Mouse (Mus musculus) hindbrain, embryonic 12.5 days (tissue): Measurements from ENCODE around the gene Src. TPM values are rescaled to one million over a fixed set of nuclear protein-coding genes. Genes with fewer than 3 reads are reported as not detected.
"Not testable (repeated sequence)": the region's sequence is repeated elsewhere in the genome, so short reads cannot be mapped to it uniquely, and the experiment has no call there.

Experiments used
- ATAC-seq: fragments of 200-750 bp; cut with Nextera tagmentation; 2 replicates; pipeline ENCODE4 v1.8.0; 2017; ENCODE audit warnings: moderate TSS enrichment; ENCODE audit not compliant: low FRiP score
- H3K27ac ChIP-seq: fragments of 300-500 bp; sonication (generic); 2 replicates; pipeline ENCODE4 v1.5.1; 2016; ENCODE audit warnings: mild to moderate bottlenecking
- H3K27me3 ChIP-seq: fragments of 300-500 bp; sonication (generic); 2 replicates; pipeline ENCODE4 v1.6.1; 2016; ENCODE audit warnings: mild to moderate bottlenecking
- H3K36me3 ChIP-seq: fragments of 300-500 bp; sonication (generic); 2 replicates; pipeline ENCODE4 v1.6.1; 2016; ENCODE audit warnings: mild to moderate bottlenecking
- H3K4me1 ChIP-seq: fragments of 300-500 bp; sonication (generic); 2 replicates; pipeline ENCODE4 v1.6.1; 2016
- H3K4me2 ChIP-seq: fragments of 300-500 bp; sonication (generic); replicated peaks from 2 replicates; pipeline ENCODE4 v1.6.1; 2016; ENCODE audit warnings: mild to moderate bottlenecking
- H3K4me3 ChIP-seq: fragments of 300-500 bp; sonication (generic); 2 replicates; pipeline ENCODE4 v1.5.1; 2016; ENCODE audit warnings: mild to moderate bottlenecking
- H3K9ac ChIP-seq: fragments of 300-500 bp; sonication (generic); 2 replicates; pipeline ENCODE4 v1.6.1; 2016; ENCODE audit warnings: mild to moderate bottlenecking, moderate library complexity
- H3K9me3 ChIP-seq: fragments of 300-500 bp; sonication (generic); replicated peaks from 2 replicates; pipeline ENCODE4 v1.6.1; 2016; ENCODE audit warnings: mild to moderate bottlenecking
- WGBS: fragments of 180-500 bp; shearing (Covaris S2); methylation state at CpG from one replicate; pipeline ENCODE4 v1.1.7; 2016; 5-methylcytosine and 5-hydroxymethylcytosine counted together
- polyA plus RNA-seq: library from polyadenylated mRNA; unstranded; fragments of >200 nt; fragmentation: Nextera tagmentation; extraction: Ambion mirVana; gene quantifications from 2 replicates; pipeline ENCODE4 v1.2.1, GENCODE M21; 2016

Src gene
- polyA plus RNA-seq, 1 experiment from 2014 or later = 35.1 TPM

DNA sequence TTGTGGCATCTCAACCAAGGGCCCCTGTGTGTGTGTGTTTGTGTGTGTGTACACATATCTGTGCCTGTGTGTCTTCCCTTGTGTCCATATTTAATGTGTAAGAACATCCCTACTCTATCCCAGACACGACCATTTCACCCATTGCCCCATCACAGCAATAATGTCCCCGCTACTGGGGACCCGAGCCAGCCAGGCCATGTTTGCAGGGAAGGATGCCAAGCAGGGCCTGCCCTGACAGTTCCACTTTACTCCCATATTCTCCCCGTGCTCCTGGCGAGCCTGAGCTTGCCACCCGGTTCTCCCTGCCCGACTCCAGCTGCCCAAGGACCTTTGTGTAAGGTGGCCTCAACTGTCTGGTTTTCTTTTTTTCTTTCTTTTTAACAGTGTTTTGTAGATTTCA lies 53.0 kb downstream of the Src start:
- Histone ChIP-seq H3K4me1 (peaks cover 71% of the 10 kb centered on the region), H3K9ac (peak overlapping the region; percentile 3; the same call in 1 of the 2 replicates), H3K27me3 (no peaks in the 10 kb centered on the region), H3K4me2 (no peak overlapping the region), H3K36me3 (peaks cover 38% of the 10 kb centered on the region), H3K9me3 (no peaks in the 10 kb centered on the region), H3K4me3 (no peak overlapping the region), H3K27ac (0 out of 2 replicates have a peak overlapping the region, but pooled peaks have one; percentile 26)
- no peak for ATAC-seq
- 79% methylated on average over 7 of the region's 7 CpGs for WGBS

DNA sequence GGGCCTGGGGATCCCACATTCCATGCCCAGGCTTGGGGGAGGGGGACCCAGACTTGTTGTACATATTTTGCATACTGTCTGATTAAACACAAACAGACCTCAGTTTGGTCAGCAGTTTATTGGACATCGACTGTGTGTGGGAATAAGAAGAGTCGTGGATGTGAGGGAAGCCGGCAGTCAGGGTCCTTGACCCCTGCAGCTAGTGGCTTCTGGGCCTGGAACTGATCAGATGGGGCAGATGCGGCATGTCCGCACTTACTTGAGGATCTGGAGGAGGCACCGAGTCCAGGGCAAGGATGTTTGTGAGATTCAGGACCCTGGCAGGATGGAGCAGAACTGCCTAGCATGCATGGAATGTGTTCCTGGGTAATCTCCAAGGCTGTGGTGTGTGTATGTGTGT lies 53.5 kb downstream of the Src start:
- Histone ChIP-seq H3K4me2 (no peak overlapping the region), H3K4me1 (peaks cover 71% of the 10 kb centered on the region), H3K27me3 (no peaks in the 10 kb centered on the region), H3K36me3 (peaks cover 37% of the 10 kb centered on the region), H3K4me3 (no peak overlapping the region), H3K9ac (peak overlapping the region; percentile 3; the same call in 1 of the 2 replicates), H3K9me3 (no peaks in the 10 kb centered on the region), H3K27ac (0 out of 2 replicates have a peak overlapping the region, but pooled peaks have one; percentile 26)
- no peak for ATAC-seq
- WGBS = 53% methylated on average over 6 of the region's 6 CpGs

DNA sequence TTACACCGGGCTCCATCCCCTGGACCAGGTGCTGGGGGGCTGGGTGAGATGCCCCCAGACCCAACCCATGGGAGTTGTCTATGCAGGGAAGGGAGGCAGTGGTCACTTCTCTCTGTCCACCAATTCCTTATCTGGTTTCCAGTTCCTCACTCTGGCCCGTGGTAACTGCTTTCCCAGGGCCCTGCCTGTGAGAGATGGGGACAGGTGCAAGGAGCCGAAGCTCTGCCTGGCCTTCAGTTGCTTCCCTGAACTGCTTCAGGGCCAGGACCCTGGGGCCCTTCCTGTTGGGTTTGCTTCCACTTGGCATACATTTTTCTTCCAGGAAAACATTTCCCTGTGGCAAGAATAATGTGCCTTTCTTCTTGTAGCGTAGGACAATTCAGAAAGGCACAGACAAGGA lies 54.2 kb downstream of the Src start:
- H3K36me3 ChIP-seq = peaks cover 33% of the 10 kb centered on the region
- no peak overlapping the region for H3K4me2 ChIP-seq
- H3K4me3 ChIP-seq = no peak overlapping the region
- ATAC-seq = no peak
- H3K9me3 ChIP-seq = no peaks in the 10 kb centered on the region
- 54% methylated on average over 4 of the region's 4 CpGs for WGBS
- peak overlapping the region; percentile 99 for H3K27ac ChIP-seq
- peak overlapping the region; percentile 59; the same call in 1 of the 2 replicates for H3K9ac ChIP-seq
- peaks cover 71% of the 10 kb centered on the region for H3K4me1 ChIP-seq
- no peaks in the 10 kb centered on the region for H3K27me3 ChIP-seq

DNA sequence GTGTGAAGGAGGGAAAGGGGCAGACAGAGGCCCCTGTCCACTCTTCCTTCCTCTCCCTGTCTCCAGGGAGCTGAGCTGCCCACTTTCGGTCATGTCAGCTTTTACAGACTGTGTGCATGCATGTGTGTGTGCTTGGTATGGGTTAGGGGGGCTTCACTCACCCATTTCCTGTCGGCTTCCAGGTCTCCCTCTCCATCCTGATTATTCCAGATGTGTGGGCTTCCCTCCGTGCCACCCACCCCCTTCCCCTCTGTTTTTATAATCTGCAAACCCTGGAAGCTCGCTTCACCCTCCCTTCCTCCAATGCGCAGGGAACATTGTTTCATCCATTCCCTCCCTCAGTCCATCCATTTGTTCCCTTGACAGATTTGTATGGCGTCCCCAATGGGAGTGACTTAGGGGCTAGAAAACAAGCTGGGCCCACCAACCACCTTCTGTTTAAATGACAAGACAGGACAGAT lies 56.1 kb downstream of the Src start:
- Histone ChIP-seq H3K27ac (peak overlapping the region; percentile 99), H3K4me2 (peak overlapping the region; percentile 13; the same call in 1 of the 2 replicates), H3K27me3 (no peaks in the 10 kb centered on the region), H3K4me3 (no peak overlapping the region), H3K4me1 (peaks cover 86% of the 10 kb centered on the region), H3K9ac (peak overlapping the region; percentile 59), H3K36me3 (peaks cover 15% of the 10 kb centered on the region), H3K9me3 (no peaks in the 10 kb centered on the region)
- WGBS = 3% methylated on average over 6 of the region's 6 CpGs
- ATAC-seq = no peak

DNA sequence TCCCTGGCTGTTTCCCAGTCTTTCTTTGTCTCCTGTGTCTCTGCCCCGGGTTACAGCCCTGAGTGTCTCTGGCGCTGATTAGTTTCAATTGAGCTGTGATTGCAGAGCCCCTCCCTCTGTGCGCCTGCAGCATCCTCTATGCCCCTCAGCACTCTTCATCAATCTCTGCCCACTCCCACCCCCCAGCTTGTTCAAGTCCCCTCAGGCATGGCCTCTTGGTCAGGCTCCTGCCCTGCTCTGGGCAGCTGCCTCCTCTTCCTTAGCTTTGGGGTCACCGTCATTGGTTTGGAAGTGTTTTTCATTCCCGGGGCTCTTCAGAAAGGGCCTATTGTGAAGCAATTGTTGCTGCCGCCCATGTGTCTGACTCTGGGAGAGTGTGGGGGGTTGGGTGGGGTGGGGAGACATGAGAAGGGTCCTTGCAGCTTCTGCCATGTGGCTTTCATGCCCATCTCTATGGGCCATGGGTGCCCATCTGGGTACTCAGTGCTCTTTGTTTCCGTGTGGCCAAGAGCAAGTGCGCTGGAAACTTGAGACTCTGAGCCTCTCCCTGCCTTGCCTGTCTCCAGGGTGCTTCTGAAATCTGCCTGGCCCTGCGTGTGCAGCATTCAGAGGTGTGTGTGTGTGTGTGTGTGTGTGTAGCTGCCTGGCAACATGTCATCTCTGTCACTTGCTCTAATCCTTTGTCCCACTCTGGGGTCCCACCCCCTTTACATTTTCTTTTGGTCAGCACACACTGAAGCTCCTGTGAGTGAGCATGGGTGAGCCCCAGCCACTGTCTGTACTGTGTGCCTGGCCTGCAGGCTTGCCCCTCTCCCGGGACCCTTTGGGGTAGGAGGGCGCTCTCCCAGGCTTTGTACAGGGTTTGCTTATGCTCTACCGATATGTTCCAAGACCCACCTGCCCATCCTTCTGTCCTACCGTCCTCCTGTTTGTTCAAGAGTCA lies 57.5 kb downstream of the Src start:
- Histone ChIP-seq H3K4me2 (peak overlapping the region; percentile 17), H3K27me3 (no peaks in the 10 kb centered on the region), H3K4me1 (peaks cover 92% of the 10 kb centered on the region), H3K9me3 (no peaks in the 10 kb centered on the region), H3K27ac (peak overlapping the region; percentile 99), H3K36me3 (peaks cover under 1% of the 10 kb centered on the region; the same call in 1 of the 2 replicates), H3K9ac (peak overlapping the region; percentile 59), H3K4me3 (no peak overlapping the region)
- 10% methylated on average over 13 of the region's 13 CpGs for WGBS
- peak; percentile 83 for ATAC-seq

DNA sequence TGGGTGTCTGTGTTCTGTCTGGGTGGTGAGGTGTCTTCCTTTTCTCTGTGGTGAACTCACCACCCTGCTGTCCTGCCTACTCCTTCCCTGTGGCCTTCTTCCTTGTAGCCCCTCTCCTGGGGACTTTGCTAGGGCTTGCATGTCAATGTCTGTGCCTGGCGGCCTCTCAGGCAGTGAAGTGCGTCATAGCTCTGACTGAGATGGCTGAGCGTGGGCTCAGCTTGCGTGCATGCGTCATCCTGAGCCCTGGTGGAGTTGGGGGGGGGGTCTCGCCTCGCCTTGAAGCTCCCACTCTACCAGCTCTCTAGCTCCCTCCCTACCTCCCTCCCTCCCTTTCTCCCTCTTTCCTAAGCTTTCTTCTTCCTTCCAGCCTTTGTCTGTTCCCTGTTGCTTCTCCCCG lies 60.4 kb downstream of the Src start:
- Histone ChIP-seq H3K4me2 (no peak overlapping the region), H3K9me3 (no peaks in the 10 kb centered on the region), H3K4me3 (no peak overlapping the region), H3K27me3 (no peaks in the 10 kb centered on the region), H3K4me1 (peaks cover 89% of the 10 kb centered on the region), H3K9ac (no peak overlapping the region), H3K27ac (no peak overlapping the region), H3K36me3 (no peaks in the 10 kb centered on the region)
- no peak for ATAC-seq
- WGBS = 54% methylated on average over 8 of the region's 8 CpGs

DNA sequence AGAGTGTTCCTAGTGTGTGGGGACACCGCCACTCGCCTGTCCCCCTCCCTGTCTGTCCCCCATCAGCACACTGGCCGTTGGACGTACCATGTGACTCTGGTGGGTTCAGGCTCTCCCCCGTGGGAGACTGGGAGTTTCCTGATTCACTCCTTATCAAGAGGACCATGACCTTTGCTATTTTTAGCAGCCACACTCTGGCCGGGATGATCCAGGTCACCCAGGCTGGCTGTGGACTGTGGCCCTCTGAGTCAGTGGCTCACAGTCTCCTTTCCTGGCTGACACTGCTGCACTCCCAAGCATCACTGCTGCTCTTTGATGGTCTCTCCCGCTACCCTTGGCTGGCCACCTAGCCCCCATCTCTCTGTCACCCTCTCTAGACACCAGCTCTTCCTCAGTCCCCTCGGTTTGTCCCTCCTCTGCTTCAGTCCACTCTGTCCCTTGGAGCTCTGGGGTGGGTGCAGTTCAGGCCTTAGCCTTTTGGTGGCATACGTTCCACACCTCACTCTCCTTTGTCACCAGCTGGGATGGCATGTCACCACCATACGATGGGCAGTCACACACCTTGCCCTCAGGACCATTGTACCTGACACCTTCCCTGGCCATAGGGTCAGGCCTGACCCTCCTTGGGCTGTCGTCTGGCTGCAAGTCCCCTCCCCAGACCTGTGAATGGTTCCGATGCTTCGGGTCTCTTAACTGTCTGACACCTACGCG lies 61.8 kb downstream of the Src start:
- H3K4me2 ChIP-seq = no peak overlapping the region
- H3K9me3 ChIP-seq = no peaks in the 10 kb centered on the region
- peak overlapping the region; percentile 12 for H3K27ac ChIP-seq
- no peaks in the 10 kb centered on the region for H3K27me3 ChIP-seq
- H3K4me3 ChIP-seq = no peak overlapping the region
- WGBS = 54% methylated on average over 15 of the region's 15 CpGs
- peak overlapping the region; percentile 40; the same call in 1 of the 2 replicates for H3K9ac ChIP-seq
- H3K36me3 ChIP-seq = no peaks in the 10 kb centered on the region
- ATAC-seq = no peak
- H3K4me1 ChIP-seq = peaks cover 75% of the 10 kb centered on the region

DNA sequence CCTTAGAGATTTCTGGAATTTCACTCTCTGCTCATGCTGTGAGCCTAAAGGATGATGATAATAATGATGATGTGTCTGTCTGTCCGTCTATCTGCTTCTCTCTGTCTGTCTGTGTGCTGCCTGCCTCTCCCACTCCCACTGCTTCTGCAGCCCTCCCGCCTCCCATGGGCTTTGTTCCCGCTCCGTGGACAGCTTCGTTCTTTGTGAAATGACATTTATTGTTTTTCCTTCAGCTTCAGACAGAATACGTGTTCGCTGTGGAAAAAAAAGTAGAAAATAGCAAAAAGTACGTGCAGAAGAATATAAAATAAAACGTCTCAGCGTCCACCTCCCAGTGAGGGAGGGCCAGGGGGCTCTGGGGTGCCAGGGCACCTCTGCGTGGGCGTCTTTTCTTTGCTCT lies 64.5 kb downstream of the Src start:
- Histone ChIP-seq H3K4me2 (no peak overlapping the region), H3K9ac (peak overlapping the region; percentile 27), H3K9me3 (no peaks in the 10 kb centered on the region), H3K4me3 (no peak overlapping the region), H3K27me3 (no peaks in the 10 kb centered on the region), H3K4me1 (peaks cover 60% of the 10 kb centered on the region), H3K36me3 (no peaks in the 10 kb centered on the region), H3K27ac (peak overlapping the region; percentile 53)
- no peak for ATAC-seq
- WGBS = 27% methylated on average over 12 of the region's 12 CpGs

DNA sequence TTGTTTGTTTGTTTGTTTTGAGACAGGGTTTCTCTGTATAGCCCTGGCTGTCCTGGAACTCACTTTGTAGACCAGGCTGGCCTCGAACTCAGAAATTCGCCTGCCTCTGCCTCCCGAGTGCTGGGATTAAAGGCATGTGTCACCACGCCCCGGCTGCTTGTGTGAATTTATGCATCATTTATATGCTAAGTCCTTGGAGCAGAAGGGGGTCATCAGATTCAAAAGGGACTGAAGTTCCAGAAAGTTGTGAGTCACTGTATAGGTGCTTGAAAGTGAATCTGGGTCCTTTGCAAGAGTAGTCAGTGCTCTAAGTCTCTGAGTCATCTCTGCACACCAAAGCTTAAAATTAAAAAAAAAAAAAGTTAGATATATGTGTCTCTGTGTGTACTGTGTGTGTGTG lies 68.3 kb downstream of the Src start:
- H3K4me1 ChIP-seq = peaks cover 34% of the 10 kb centered on the region
- 77% methylated on average over 5 of the region's 5 CpGs for WGBS

DNA sequence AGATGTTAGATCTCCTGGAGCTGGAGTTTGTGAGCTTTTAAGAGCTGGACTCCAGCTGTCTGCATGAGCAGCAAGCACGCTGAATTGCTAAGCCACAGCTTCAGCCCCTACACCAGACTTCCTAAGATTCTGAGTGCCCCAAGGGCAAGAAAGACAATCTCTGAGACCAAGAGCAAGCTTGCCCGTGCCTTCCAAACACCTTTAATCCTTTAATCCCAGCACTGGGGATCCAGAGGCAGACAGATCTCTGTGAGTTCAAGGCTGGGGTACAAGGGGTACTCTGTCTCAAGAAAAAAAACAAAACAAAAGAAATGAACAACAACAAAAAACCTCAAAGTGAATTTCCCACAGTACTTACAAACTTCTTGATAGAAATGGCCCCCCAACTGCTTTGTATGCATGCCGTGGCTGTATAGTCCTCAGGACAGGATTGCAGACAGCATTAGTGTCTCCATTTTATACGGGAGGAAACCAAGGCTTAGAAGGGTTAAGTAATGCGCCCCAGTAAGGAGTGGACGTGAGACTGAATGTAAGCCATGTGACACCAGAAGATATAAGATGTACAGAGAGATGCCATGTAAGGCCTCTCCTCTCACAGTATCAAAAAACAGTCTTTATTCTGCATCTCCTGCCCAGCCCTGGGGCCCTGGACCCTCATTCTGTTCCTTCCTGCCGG lies 68.9 kb downstream of the Src start:
- Histone ChIP-seq H3K9me3 (no peaks in the 10 kb centered on the region), H3K4me3 (no peak overlapping the region), H3K4me2 (no peak overlapping the region), H3K36me3 (no peaks in the 10 kb centered on the region), H3K4me1 (peaks cover 29% of the 10 kb centered on the region), H3K27me3 (no peaks in the 10 kb centered on the region), H3K27ac (peak overlapping the region; percentile 89), H3K9ac (peak overlapping the region; percentile 23; the same call in 1 of the 2 replicates)
- peak; percentile 28; the same call in 1 of the 2 replicates for ATAC-seq
- WGBS = 33% methylated on average over 7 of the region's 7 CpGs

More for the DNA sequence above, 68.3 kb downstream of the Src start:
- not testable (repeated sequence) for H3K4me2 ChIP-seq, H3K36me3 ChIP-seq, H3K9me3 ChIP-seq, H3K4me3 ChIP-seq, ATAC-seq, H3K9ac ChIP-seq, H3K27me3 ChIP-seq
- peak overlapping the region; percentile 89 for H3K27ac ChIP-seq

DNA sequence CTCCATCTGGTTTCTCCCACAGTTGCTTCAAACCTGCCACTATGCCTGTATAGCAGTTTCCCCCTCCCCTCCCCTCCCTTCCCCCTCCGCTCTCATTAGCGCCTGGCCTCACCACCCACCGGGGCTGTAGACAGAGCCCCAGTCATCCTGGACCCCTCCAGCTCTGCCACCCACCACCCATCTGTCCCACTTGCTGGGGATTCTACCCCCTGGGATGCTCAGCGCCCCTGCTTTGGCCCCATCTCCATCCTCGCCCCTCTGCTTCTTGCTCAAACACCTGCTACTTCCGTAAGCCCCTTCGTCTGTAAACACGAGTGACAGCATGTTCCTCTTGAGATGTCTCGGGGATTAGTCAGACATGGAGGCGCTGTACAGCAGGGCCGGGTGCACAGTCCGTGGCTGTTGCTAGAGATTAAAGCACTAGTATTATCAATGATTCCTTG lies 69.5 kb downstream of the Src start:
- Histone ChIP-seq H3K4me3 (no peak overlapping the region), H3K27ac (peak overlapping the region; percentile 89), H3K9ac (no peak overlapping the region; the same call in 1 of the 2 replicates), H3K4me2 (peak overlapping the region; percentile 25; the same call in 1 of the 2 replicates), H3K27me3 (no peaks in the 10 kb centered on the region), H3K9me3 (no peaks in the 10 kb centered on the region), H3K4me1 (peaks cover 22% of the 10 kb centered on the region), H3K36me3 (no peaks in the 10 kb centered on the region)
- 16% methylated on average over 12 of the region's 12 CpGs for WGBS
- peak; percentile 81 for ATAC-seq
